Mouse (Mus musculus) adrenal gland, adult (tissue): ENCODE results near the gene Scd4.
"Not testable (repeated sequence)": the region's sequence is repeated elsewhere in the genome, so short reads cannot be mapped to it uniquely, and the experiment has no call there.

Source experiments
- DNase-seq, 2 experiments: peaks; one replicate each; pipeline ENCODE4 v3.0.0; 2022 to 2023; ENCODE audit warnings: low spot score in 1 of 2; ENCODE audit not compliant: inconsistent age in 2 of 2

The Scd4 gene

DNA sequence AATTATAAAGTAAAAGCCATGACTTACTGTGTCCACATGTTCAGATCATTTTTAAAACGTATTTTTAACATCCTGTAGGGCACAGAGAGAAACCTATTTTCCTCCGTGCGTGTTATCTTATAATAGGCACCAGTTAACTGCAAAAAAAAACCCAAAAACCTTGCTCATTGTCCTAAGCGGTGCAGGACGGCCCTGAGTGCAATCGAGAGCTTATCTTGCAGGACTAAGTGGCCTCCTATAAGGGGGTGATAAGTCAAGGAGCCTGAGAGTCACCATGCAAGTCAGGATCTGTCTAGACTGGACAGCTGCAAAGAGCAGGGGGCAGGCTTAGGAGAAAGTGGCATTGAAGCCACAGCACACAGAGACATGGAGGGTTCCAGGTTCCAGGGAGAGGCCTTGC is 33.0 kb upstream of the Scd4 start:
- DNase-seq, result no peak

GRCm38 (mm10) chr19:44300520-44300919 is 32.4 kb upstream of the Scd4 start:
- DNase-seq, result peak in 1 of 2 experiments; percentile 53

DNA sequence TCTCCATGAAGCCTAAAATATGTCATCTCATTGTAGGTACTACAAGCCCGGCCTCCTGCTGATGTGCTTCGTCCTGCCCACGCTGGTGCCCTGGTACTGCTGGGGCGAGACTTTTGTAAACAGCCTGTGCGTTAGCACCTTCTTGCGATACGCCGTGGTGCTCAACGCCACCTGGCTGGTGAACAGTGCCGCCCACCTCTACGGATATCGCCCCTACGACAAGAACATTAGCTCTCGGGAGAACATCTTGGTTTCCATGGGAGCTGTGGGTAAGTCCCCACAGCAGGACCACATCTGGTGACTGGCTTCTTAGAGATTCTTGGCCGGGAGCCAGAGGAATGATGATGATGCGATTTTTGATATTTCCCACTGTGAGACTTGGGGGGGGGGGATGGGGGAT is 31.7 kb upstream of the Scd4 start:
- peak; percentile 43 to 77 for DNase-seq

DNA sequence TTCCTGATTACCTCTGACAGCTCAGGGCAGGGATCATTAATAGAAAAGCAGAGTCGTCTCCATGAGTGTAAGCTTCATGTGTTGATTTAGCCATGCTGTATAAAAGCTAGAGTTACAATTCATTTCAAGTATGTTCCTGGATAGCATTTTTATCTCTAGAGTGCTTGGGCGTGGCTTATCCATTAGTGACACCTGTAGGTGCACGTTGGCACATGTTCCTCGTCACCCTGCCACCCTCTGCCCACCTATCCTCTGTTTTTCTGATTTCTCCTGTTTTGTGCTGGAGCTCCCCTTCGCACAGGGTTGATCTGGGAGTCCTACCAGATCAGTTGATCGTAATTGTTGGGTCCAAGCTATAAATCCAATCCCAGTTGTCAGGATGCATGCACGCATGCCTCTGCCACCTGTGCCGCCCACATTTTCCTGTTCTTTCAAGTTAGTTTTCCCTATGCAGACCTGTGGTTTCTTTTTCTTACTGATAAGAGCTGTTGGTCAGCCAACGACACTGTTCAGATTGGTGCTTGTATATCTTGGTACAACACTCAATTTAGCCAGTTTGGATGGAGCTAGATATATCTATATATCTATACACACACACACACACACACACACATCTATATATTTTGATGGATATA is 31.1 kb upstream of the Scd4 start:
- DNase-seq, result peak in 1 of 2 experiments; percentile 6

DNA sequence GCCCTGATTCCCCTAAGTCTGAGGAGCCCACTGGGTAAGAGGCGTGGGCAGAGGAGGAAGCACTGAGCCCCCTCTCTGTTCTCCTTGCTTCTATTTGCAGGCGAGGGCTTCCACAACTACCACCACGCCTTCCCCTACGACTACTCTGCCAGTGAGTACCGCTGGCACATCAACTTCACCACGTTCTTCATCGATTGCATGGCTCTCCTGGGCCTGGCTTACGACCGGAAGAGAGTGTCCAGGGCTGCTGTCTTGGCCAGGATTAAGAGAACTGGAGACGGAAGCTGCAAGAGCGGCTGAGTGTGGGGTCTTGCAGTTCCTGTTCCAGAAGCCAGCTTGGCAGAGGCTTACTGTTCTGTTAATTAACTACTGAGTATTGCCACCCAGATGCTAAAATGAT is 30.0 kb upstream of the Scd4 start:
- peak; percentile 29 to 55 for DNase-seq

- DNase-seq, result peak in 1 of 2 experiments; percentile 29
Observed at GRCm38 (mm10) chr19:44303502-44303901, 29.4 kb upstream of the Scd4 start.

DNA sequence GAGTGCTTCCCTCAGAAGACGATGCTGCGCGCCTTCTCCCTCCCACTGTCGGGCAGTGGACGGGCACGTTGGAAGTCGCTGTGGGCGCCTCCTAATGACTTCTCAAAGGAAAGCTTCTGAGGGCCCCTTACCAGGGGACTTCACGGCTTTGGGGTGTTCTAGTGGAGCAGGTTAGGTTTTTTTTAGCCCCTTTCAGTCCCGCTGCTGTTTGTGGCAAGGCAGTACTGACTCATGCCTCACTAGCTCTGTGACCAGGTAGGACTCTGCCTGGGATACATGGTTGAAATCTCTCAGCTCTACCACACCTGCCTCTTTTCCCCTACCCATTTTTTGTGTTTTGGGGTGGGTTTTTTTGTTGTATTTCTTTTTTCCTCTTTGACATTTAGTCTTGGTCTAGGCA is 28.5 kb upstream of the Scd4 start:
- peak in 1 of 2 experiments; percentile 15 for DNase-seq

DNA sequence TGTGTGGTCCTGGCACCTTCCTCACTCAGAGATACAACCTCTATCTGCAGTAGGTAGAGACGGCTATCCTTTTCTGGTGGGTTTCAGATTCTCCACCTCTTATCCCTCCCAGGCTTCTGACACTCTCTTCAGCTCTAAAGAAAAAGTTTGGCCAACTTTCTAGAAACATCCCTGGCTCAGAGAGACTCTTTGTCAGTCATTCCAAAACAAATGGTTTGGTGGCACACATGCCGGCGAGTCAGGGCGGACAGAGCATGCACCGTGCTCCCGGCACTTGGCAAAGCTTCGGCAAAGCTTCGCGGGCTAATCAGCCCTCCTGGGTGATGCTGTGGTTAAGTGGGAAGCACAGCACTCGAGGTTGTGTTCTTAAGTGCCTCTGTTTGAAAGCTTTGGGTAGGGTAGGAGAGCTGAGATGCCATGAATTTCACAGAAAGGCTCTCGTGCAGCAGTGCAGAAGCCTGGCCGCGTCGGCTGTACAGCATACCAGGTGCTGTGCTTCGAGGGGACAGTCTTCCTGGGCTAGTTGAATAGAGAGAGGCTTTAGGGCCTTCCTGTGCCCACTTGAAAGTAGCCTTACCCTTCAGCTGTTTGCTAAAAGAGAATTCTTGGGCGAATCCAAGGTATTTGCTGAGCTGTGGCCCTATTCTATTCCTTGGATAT is 27.9 kb upstream of the Scd4 start:
- peak in 1 of 2 experiments; percentile 17 for DNase-seq

GRCm38 (mm10) chr19:44305701-44306100 is 27.2 kb upstream of the Scd4 start:
- no peak for DNase-seq

- peak in 1 of 2 experiments; percentile 78 for DNase-seq
Observed at GRCm38 (mm10) chr19:44306171-44306570, 26.7 kb upstream of the Scd4 start.

- DNase-seq, result peak; percentile 14 to 64
Observed at GRCm38 (mm10) chr19:44307101-44307914, 25.6 kb upstream of the Scd4 start.

DNA sequence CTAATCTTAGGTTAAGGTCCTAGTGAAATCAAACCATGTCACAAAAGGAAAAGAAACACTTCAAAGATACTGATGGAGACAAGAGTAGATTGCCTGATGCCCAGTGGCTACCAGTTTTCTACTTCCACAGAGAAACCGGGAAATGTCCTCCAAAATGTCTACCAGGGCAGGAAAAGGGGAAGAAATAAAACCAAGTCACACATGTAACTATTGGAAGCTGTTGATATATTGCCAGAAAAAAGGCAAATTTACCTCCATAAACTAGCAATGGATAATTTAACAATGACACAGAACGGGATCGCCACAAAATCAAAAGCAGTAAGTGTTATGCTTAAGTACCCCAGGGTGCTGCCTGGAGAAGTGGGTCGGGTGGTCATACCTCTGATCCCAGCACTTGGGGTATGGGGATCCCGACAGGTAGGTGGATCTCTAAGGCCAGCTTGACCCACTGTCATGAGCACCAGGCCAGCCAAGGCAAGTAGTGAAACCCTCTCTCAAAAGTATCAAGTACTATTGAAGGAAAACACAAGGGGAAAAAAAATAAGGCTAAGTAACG is 24.9 kb upstream of the Scd4 start:
- DNase-seq, result peak in 1 of 2 experiments; percentile 13

- peak in 1 of 2 experiments; percentile 2 for DNase-seq
Observed at GRCm38 (mm10) chr19:44308611-44309246, 24.2 kb upstream of the Scd4 start.

DNA sequence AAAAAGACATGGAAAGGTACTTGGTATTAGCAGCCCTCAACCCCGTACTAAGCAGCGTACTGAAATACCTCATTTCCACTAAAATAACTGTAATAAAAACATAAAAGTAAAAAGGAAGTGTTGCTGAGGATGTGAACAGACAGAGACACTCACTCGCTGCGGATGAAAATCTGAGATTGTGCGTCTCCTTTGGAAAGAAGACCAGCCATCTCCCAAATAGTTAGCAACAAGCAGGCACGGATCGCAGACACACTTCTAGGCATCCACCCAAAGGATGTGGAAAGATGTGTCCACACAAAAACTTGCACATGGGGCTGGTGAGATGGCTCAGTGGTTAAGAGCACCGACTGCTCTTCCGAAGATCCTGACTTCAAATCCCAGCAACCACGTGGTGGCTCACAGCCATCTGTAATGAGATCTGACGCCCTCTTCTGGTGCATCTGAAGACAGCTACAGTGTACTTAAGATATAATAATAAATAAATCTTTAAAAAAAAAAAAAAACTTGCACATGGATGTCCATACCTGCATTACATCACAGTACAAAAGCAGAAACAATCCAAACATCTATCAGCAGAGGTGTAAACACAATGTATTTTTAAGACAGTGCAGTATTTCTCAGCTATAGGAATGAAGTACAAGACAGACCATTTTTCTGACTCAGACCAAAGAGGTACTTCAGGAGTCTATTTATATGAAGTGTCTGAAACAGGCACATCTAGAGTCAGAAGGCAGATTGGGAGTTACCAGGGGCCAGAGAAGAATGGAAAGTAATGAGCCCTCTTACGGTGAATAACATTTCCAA is 23.3 kb upstream of the Scd4 start:
- no peak for DNase-seq

DNA sequence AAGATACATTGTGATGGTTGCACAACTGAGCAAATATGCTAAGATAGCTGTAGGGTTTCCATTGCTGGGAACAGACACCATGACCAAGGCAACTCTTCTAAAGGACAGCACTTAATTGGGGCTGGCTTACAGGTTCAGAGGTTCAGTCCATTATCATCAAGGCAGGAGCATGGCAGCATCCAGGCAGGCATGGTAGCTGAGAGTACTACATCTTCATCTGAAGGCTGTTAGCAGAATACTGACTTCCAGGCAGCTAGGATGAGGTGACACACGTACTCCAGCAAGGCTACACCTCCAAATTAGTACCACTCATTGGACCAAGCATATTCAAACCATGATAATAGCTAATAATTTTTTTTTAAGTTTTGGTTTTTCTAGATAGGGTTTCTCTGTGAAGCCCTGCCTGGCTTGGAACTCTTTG is 22.7 kb upstream of the Scd4 start:
- not testable (repeated sequence) for DNase-seq

DNA sequence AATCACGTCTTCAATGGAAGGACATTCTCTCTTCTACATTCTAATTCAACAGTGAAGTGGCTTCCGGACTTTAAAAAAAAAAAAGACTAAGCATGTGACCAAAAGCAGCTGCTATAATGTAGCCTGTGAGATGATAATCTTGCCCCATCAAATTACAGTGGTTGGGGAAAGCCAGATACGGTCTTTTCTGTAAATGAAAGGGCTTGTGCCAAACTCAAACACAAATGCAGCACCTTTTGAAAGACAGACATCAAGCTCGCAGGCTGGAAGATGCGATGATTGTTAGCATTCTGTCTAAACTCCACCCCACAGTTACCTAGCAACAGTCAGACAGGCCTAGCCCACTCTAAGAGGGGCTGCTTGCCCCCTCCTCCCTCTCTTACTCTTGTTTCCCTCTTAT is 22.1 kb upstream of the Scd4 start:
- no peak for DNase-seq

DNA sequence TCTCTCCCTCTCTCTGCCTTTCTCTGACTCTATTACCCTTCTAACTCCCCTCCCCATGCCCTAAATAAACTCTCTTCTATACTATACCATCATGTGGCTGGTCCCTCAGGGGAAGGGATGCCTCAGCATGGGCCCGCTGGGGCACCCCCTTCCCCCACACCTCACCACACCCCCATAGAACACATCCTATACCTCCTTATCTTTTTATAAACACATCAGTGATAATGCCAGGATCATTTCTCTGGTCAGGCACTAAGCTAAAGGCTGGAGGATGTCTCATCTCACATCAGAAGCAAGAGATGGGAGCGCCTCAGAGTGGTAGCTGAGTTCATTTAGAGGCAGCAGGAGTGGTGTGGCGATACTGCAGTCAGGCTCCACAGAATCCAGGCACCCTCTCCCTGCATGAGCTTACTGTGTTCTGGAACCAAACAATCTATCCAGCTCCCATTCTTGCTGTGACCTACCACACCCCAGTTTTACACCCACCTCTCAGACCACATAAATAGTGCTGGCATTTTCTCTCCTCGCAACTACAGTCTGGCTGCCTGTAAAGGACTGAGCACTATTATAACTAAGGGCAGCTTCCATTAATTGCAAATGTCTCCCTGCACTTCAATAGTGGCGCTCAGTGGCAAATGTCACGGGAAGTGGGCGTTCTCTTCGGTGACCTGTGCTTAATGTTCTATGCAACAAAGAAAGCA is 21.4 kb upstream of the Scd4 start:
- DNase-seq, result no peak

GRCm38 (mm10) chr19:44312007-44312360 is 20.9 kb upstream of the Scd4 start:
- DNase-seq, result peak; percentile 90 to 92

DNA sequence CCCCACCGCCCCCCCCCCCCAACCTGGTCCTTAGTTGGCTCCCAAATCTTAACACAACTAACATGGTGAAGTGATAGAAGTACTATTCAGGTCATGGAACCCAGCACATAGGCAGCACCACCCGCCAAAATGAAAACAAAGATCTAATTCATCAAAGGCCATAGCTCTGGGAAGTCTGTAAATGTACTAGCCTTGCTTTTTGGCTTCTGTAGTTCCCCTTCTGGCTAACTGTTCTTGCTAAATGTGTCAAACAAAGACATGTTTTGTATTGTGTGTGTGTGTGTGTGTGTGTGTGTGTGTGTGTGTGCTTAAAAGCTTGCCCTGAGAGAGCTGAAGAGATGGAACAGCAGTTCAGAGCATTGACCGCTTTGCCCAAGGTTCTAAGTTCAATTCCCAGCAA is 19.8 kb upstream of the Scd4 start:
- DNase-seq, result no peak

DNA sequence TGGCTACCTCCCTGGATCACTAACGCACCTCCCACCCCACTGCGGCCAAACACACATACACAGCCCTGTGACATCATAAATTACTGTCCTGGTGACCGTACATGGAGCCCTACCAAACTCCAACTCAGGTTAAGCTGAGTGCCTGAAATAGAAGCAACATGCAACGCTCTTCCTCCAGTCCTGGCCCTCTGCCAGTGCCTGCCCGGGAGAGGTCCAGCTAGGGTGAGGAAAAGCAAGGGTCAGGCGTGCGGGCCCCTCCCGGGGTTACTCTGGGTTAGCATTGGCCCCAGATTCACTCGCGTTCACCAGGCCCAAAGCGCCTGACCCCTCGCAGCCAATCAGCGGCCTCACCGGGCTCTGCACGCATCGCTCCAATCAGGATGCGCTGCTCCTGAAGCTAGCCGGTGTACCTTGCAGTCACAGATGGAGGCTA is 18.5 kb upstream of the Scd4 start:
- peak; percentile 94 to 98 for DNase-seq
